Mouse (Mus musculus): ENCODE measurements around the gene Zbtb2.
"Not testable (repeated sequence)": the region's sequence is repeated elsewhere in the genome, so short reads cannot be mapped to it uniquely, and the experiment has no call there.

Zbtb2 gene

GRCm38 (mm10) chr10:4387701-4388383 lies at the start of gene Zbtb2:
Gene Zbtb2 (minus strand): TSS chr10:4388108.
- peak; percentile 81 for DNase-seq

DNA sequence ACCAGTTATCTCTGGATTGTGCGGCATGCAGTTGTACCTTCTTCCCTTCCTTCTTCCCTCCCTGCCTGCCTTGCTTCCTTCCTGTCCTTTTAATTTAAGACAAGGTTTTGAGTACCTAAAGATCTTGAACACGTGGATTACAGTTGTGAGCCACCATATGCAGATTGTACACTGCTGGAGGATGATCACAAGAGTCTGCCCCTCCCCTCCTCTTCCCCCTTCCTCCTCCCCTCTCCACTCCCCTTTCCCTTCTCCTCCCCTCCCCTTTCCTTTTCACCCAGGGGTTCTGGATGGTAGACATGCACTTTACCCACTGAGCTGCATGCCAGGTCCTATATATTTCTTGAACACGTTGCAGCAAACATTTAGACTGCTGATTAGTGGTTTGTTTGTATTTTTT lies 47.5 kb upstream of the Zbtb2 start:
- DNase-seq, result no peak

GRCm38 (mm10) chr10:4433871-4434270 lies 46.0 kb upstream of the Zbtb2 start:
- DNase-seq, result not testable (repeated sequence)

DNA sequence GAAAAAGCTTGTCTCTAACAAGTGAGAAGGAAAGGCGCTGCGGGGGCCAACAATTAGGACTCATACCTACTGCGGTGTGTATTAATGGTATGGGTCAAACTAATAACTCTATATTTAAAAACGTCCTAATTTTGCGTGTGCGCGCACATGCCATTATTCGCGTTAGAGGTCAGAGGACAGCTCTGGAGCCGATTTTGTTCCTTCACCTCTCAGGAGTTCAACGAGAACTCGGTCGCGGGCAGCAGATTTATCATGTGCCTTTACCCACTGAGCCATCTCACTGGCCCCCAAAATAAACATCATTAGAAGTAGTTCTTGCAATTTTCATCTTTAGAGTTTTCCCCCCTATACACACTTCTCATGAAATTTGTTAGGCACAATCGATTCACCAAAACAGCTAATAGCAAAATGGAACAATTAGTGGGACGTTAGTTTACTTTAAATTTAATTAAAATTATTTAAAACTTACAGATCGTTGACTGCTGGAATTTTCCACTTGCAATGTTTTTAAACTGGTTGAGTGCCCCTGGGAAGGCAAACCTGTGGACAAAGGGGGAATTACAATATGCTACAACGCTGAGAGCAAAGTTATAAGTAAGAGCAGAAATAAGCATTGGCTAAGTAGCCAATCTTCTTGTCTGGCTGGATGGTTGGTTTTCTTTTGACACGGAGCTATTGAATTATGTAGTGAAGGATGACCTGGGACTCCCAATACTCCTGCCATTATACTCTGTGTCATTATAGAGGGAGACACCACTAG lies 45.3 kb upstream of the Zbtb2 start:
- DNase-seq, result no peak

- peak; percentile 97 for DNase-seq
These were observed 44.4 kb upstream of the Zbtb2 start, which contains the start of the genes Rmnd1 and Armt1 for GRCm38 (mm10) chr10:4432123-4432931. Gene Rmnd1 (minus strand): TSS chr10:4432388. Gene Armt1 (plus strand): TSS chr10:4432467.

DNA sequence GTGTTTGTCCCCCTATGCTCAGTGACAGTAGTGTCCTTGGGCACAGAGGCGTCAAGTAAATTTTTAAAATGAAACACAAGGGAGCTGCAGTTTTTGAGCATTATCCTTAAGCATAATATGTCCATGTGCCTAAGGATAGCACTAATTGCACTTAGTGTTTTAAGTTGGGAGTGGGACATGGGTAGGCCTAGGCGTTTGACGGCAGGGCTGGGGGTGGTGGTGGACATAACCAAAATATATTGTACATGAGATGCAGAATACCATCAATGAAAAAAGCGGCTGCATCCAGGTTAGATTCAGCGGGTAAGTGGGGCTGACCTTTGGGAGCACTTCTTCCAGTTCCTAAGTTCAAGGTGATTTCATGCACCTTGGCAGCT lies 43.8 kb upstream of the Zbtb2 start:
- no peak for DNase-seq

DNA sequence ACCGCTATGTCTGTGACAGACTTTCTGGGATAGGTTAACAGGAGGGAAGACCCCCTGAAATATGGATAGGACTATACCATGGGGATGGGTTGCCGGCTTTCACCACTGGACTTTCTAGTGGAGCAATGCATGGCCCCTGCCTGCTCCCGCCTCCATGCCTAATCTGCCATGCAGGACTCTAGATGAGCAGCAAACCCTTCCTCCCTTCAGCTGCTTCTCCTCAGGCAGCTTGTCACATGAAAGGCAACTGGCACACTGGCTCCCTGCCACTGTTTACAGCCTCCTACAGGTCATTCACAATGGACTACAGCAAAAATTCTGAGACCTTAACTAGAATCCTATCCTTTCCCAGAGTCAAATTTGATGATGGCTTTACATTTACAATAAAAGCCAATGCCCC lies 42.9 kb upstream of the Zbtb2 start:
- DNase-seq, result no peak

- no peak for DNase-seq
These were observed 42.5 kb upstream of the Zbtb2 start for GRCm38 (mm10) chr10:4430399-4430798.

DNA sequence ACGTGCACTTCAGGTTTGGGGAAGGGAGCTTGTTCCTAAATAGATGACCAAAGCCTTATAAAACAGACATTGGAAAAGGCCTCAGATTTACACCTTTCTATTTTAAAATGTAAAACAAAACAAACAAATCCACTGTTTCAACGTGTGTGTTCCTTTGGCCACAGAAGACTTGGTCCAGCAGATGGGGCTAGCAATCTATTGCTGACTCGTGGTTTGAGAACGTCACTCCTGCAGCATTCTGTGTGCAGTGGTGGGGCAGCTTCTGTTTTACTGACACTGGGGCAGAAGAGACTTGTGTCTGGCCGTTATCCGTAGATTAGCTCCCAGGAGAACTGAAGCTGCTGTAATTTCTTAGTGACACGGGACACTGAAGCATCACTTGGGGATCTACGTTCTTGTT lies 37.3 kb upstream of the Zbtb2 start:
- no peak for DNase-seq

DNA sequence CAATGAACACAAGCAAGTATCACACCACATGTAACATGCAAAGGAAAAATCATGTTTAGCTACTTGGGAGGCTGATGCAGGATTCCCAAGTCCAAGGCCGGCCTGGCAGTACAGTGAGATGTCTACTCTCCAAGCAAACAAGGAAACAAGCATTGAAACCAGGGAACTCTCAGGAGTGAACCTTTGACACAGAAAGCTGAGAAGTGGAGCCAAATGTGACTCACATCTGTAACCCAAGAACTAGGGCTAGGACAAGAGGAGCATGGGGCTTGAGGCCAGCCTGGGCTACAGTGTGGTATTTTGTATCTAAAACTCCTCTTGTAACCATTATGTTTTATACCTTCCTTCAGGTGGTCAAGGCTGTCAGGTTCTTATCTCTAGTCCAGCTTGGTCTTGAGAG lies 19.3 kb upstream of the Zbtb2 start:
- DNase-seq, result no peak

- no peak for DNase-seq
These were observed 17.6 kb upstream of the Zbtb2 start for GRCm38 (mm10) chr10:4405511-4405910.

- DNase-seq, result peak; percentile 44
These were observed 17.1 kb upstream of the Zbtb2 start for GRCm38 (mm10) chr10:4404895-4405491.

DNA sequence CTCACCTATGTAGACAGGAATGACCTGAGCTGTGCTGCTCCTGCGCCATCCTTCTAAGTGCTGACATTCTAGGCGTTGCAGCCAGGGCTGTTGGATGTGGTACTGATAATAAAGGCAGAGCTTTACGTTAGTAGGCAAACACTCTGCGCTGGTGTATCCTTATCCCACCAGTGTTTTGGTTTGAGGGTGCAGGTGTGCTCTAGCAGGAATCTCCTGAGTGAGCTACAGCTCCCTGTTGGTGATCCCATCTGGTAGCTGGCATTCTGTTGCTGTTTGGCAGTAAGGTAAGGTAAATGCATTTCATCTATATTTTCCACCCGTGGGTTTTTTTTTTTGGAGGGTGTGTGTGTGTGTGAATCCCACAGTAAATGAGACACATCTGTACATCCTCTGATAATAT lies 10.2 kb upstream of the Zbtb2 start:
- no peak for DNase-seq

DNA sequence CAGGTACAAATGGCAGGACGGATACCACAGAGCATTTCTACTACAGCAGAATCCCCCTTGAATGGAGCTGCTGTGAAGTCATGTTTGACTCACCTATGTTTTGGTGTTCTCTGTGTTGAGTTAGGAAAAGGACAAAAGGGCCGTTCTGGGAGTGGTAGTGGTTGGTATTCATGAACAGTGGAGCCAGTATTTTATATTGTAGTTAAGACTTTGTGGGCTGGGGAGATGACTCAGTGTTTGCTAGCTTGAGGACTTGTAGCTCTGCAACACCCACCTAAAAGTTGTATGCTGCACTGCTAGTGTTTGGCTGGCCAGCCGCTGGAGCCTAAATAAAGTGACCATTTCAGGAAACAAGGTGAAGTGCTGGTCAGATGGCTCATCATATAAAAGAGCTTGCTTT lies 7.4 kb upstream of the Zbtb2 start:
- no peak for DNase-seq

GRCm38 (mm10) chr10:4391851-4392250 lies 3.9 kb upstream of the Zbtb2 start:
- DNase-seq, result peak; percentile 50

- no peak for DNase-seq
These were observed 3.2 kb upstream of the Zbtb2 start for GRCm38 (mm10) chr10:4391076-4391475.

GRCm38 (mm10) chr10:4390550-4390949 lies 2.6 kb upstream of the Zbtb2 start:
- no peak for DNase-seq

GRCm38 (mm10) chr10:4389461-4390112 lies 1.7 kb upstream of the Zbtb2 start:
- DNase-seq, result no peak

GRCm38 (mm10) chr10:4389036-4389435 lies 1.1 kb upstream of the Zbtb2 start:
- no peak for DNase-seq

- DNase-seq, result no peak
These were observed 457 bp upstream of the Zbtb2 start for GRCm38 (mm10) chr10:4388384-4388745.

DNA sequence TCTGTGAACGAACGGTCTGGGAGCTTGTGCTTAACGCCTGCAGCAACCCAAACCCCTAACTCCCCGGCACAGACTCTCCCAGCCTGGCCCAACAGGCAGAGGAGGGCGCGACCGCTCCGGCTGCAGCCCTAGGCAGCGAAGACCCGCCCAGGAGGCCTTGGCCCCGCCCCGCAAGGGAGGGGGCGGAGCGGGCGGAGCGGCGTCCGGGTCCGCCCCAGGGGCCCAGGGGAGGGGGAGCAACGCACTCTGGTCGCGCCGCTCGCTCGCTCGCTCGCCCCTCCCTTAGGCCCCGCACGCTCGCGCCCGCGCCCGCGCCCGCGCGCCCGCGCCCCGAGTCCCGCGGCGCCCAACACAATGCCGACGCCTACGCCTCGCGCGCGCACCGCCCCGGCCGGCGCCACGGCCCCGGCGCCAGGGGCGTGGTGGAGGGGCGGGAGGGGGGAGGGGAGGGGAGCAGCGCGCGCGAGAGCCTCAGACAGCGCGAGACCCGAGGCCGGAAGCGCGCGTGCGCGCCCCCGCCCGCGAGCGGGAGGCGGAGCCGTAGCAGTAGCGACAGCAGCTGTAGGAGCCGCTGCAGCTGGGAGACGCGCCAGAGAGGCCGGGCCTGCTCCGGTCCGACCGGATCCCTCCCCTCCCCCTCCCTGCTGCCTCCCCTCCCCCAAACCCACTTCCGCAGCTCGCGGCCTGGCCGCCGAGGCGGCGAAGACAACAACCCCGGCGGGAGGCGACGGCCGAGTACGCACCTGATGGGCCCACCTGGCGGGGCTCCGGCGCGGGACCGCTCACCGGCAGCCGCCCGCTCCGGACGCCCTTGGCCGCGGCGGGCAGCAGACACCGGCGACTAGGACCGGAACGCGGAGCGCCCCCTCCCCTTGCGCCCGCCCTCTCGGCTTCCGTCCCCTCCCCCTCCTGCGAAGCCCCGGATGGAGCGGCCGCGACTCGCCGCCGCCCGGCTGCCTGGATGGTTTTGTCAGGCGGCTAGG lies 1.0 kb downstream of the Zbtb2 start:
- DNase-seq, result peak; percentile 96

Data from thymus, postnatal 4 days (tissue).